Mouse (Mus musculus) MEL (cell line): ENCODE measurements around the gene Atp5s. TPM values are rescaled to one million over a fixed set of nuclear protein-coding genes. Genes with fewer than 3 reads are reported as not detected.

Experiments
- DNase-seq: peaks from one replicate; pipeline ENCODE4 v3.0.0; 2011; ENCODE audit warnings: low read depth, low spot score
- H3K27ac ChIP-seq: 2 replicates; pipeline ENCODE4 v1.5.1; 2012; ENCODE audit warnings: low read depth, mild to moderate bottlenecking, control low read depth, low read length, moderate library complexity; ENCODE audit not compliant: control insufficient read depth
- H3K27me3 ChIP-seq, 2 experiments: fragments of 150-350 bp in 1 of 2; sonication (generic) in 1 of 2; 2 replicates each; pipeline ENCODE4 v1.6.1; 2012; ENCODE audit warnings: low read length in 2 of 2, mild to moderate bottlenecking in 2 of 2, improper control_type of control experiment in 1 of 2, moderate library complexity in 1 of 2; ENCODE audit not compliant: insufficient read depth in 2 of 2, control insufficient read depth in 1 of 2
- H3K36me3 ChIP-seq, 2 experiments: 2 replicates each; pipeline ENCODE4 v1.6.1; 2012 to 2014; ENCODE audit warnings: low read length in 2 of 2, improper control_type of control experiment in 1 of 2, inconsistent platforms in 1 of 2, mild to moderate bottlenecking in 1 of 2; ENCODE audit not compliant: insufficient read depth in 2 of 2, control insufficient read depth in 1 of 2
- H3K4me1 ChIP-seq, 2 experiments: fragments of 150-350 bp in 1 of 2; sonication (generic) in 1 of 2; 2 replicates each; pipeline ENCODE4 v1.6.1; 2012; ENCODE audit warnings: low read length in 2 of 2, improper control_type of control experiment in 1 of 2, mild to moderate bottlenecking in 1 of 2; ENCODE audit not compliant: insufficient read depth in 2 of 2, control insufficient read depth in 1 of 2
- H3K4me3 ChIP-seq, 2 experiments: fragments of 150-350 bp in 1 of 2; sonication (generic) in 1 of 2; 2 replicates each; pipeline ENCODE4 v1.5.1; 2012; ENCODE audit warnings: low read depth in 2 of 2, low read length in 2 of 2, mild to moderate bottlenecking in 2 of 2, moderate library complexity in 2 of 2, control low read depth in 1 of 2, improper control_type of control experiment in 1 of 2; ENCODE audit not compliant: control insufficient read depth in 1 of 2, insufficient read depth in 1 of 2
- H3K79me2 ChIP-seq: 2 replicates; pipeline ENCODE4 v1.6.1; 2012; ENCODE audit warnings: mild to moderate bottlenecking, low read length, moderate library complexity; ENCODE audit not compliant: control insufficient read depth, poor library complexity, insufficient read depth
- H3K9ac ChIP-seq: 2 replicates; pipeline ENCODE4 v1.6.1; 2012; ENCODE audit warnings: low read depth, mild to moderate bottlenecking, control low read depth, low read length, moderate library complexity; ENCODE audit not compliant: control insufficient read depth, poor library complexity, severe bottlenecking
- H3K9me3 ChIP-seq: fragments of 150-350 bp; sonication (generic); replicated peaks from 2 replicates; pipeline ENCODE4 v1.6.1; 2012; ENCODE audit warnings: mild to moderate bottlenecking, low read length, improper control_type of control experiment, moderate library complexity; ENCODE audit not compliant: insufficient read depth
- BHLHE40 ChIP-seq: IDR thresholded peaks from 2 replicates; pipeline ENCODE4 v1.6.1; 2012; ENCODE audit warnings: low read depth, mild to moderate bottlenecking, inconsistent platforms, low read length, improper control_type of control experiment, borderline replicate concordance
- CHD1 ChIP-seq: IDR thresholded peaks from 2 replicates; pipeline ENCODE4 v1.6.1; 2012; ENCODE audit warnings: low read depth, mild to moderate bottlenecking, inconsistent platforms, low read length, improper control_type of control experiment
- CTCF ChIP-seq, 3 experiments: IDR thresholded peaks in 2 of 3; conservative IDR thresholded peaks in 1 of 3; 2 replicates each; pipeline ENCODE4 v1.5.1; 2011 to 2012; ENCODE audit warnings: low read length in 3 of 3, low read depth in 2 of 3, mild to moderate bottlenecking in 2 of 3, improper control_type of control experiment in 1 of 3, inconsistent platforms in 1 of 3, mixed read lengths in 1 of 3, moderate library complexity in 1 of 3; ENCODE audit not compliant: control insufficient read depth in 1 of 3, insufficient read depth in 1 of 3, poor library complexity in 1 of 3, severe bottlenecking in 1 of 3
- E2F4 ChIP-seq: IDR thresholded peaks from 2 replicates; pipeline ENCODE4 v1.6.1; 2011; ENCODE audit warnings: low read depth, low read length, improper control_type of control experiment, borderline replicate concordance
- ELF1 ChIP-seq: IDR thresholded peaks from 2 replicates; pipeline ENCODE4 v1.6.1; 2014; ENCODE audit warnings: low read depth, mild to moderate bottlenecking, inconsistent platforms, low read length, improper control_type of control experiment, moderate library complexity
- EP300 ChIP-seq, 2 experiments: IDR thresholded peaks; 2 replicates each; pipeline ENCODE4 v1.6.1; 2011; ENCODE audit warnings: improper control_type of control experiment in 2 of 2, low read length in 2 of 2, low read depth in 1 of 2, mild to moderate bottlenecking in 1 of 2
- GABPA ChIP-seq: IDR thresholded peaks from 2 replicates; pipeline ENCODE4 v1.6.1; 2012; ENCODE audit warnings: low read depth, mild to moderate bottlenecking, inconsistent platforms, low read length, improper control_type of control experiment, moderate library complexity
- HCFC1 ChIP-seq: IDR thresholded peaks from 2 replicates; pipeline ENCODE4 v1.6.1; 2012; ENCODE audit warnings: low read depth, mild to moderate bottlenecking, inconsistent platforms, low read length, improper control_type of control experiment, moderate library complexity
- JUND ChIP-seq: IDR thresholded peaks from 2 replicates; pipeline ENCODE4 v1.6.1; 2011; ENCODE audit warnings: low read depth, mild to moderate bottlenecking, improper control_type of control experiment, low read length
- MEF2A ChIP-seq: IDR thresholded peaks from 2 replicates; pipeline ENCODE4 v1.6.1; 2014; ENCODE audit warnings: low read depth, mild to moderate bottlenecking, inconsistent platforms, low read length, improper control_type of control experiment; ENCODE audit not compliant: poor library complexity, insufficient replicate concordance, severe bottlenecking; ENCODE audit errors: extremely low read depth
- MXI1 ChIP-seq: IDR thresholded peaks from 2 replicates; pipeline ENCODE4 v1.6.1; 2011; ENCODE audit warnings: mild to moderate bottlenecking, low read depth, low read length, improper control_type of control experiment
- MYC ChIP-seq: IDR thresholded peaks from 2 replicates; pipeline ENCODE4 v1.6.1; 2011; ENCODE audit warnings: low read depth, mild to moderate bottlenecking, low read length, improper control_type of control experiment, moderate library complexity
- NELFE ChIP-seq: IDR thresholded peaks from 2 replicates; pipeline ENCODE4 v1.6.1; 2011; ENCODE audit warnings: low read depth, low read length, improper control_type of control experiment
- NRF1 ChIP-seq: IDR thresholded peaks from 2 replicates; pipeline ENCODE4 v1.6.1; 2014; ENCODE audit warnings: low read depth, mild to moderate bottlenecking, inconsistent platforms, low read length, improper control_type of control experiment, moderate library complexity; ENCODE audit not compliant: poor library complexity, insufficient read depth, severe bottlenecking
- POLR2A ChIP-seq, 2 experiments: IDR thresholded peaks; 2 replicates each; pipeline ENCODE4 v1.6.1; 2011 to 2012; ENCODE audit warnings: low read length in 2 of 2, mild to moderate bottlenecking in 2 of 2, control low read depth in 1 of 2, improper control_type of control experiment in 1 of 2, low read depth in 1 of 2, moderate library complexity in 1 of 2; ENCODE audit not compliant: control insufficient read depth in 1 of 2, insufficient read depth in 1 of 2, poor library complexity in 1 of 2
- POLR2AphosphoS2 ChIP-seq: IDR thresholded peaks from 2 replicates; pipeline ENCODE4 v1.6.1; 2011; ENCODE audit warnings: low read length, improper control_type of control experiment
- POLR2AphosphoS5 ChIP-seq: IDR thresholded peaks from 2 replicates; pipeline ENCODE4 v1.6.1; 2012; ENCODE audit warnings: low read depth, borderline replicate concordance, mild to moderate bottlenecking, inconsistent platforms, low read length, moderate library complexity, mixed read lengths
- RAD21 ChIP-seq: IDR thresholded peaks from 2 replicates; pipeline ENCODE4 v1.6.1; 2011; ENCODE audit warnings: mild to moderate bottlenecking, low read depth, low read length, improper control_type of control experiment
- RCOR1 ChIP-seq: IDR thresholded peaks from 2 replicates; pipeline ENCODE4 v1.6.1; 2012; ENCODE audit warnings: low read depth, mild to moderate bottlenecking, inconsistent platforms, low read length, improper control_type of control experiment
- SIN3A ChIP-seq: IDR thresholded peaks from 2 replicates; pipeline ENCODE4 v1.6.1; 2012; ENCODE audit warnings: low read length, improper control_type of control experiment, inconsistent platforms
- TAL1 ChIP-seq: IDR thresholded peaks from 2 replicates; pipeline ENCODE4 v1.6.1; 2012; ENCODE audit warnings: mild to moderate bottlenecking, inconsistent platforms, low read length, moderate library complexity, mixed read lengths
- TBP ChIP-seq: IDR thresholded peaks from 2 replicates; pipeline ENCODE4 v1.8.0; 2011; ENCODE audit warnings: low read depth, low read length, improper control_type of control experiment
- TCF12 ChIP-seq: IDR thresholded peaks from 2 replicates; pipeline ENCODE4 v1.6.1; 2014; ENCODE audit warnings: low read depth, mild to moderate bottlenecking, inconsistent platforms, low read length, improper control_type of control experiment, moderate library complexity
- UBTF ChIP-seq: IDR thresholded peaks from 2 replicates; pipeline ENCODE4 v1.6.1; 2012; ENCODE audit warnings: low read depth, mild to moderate bottlenecking, inconsistent platforms, low read length, improper control_type of control experiment, moderate library complexity, borderline replicate concordance; ENCODE audit not compliant: insufficient read depth
- ZMIZ1 ChIP-seq: IDR thresholded peaks from 2 replicates; pipeline ENCODE4 v1.6.1; 2012; ENCODE audit warnings: low read depth, mild to moderate bottlenecking, inconsistent platforms, low read length, improper control_type of control experiment, moderate library complexity
- ZNF384 ChIP-seq: IDR thresholded peaks from 2 replicates; pipeline ENCODE4 v1.6.1; 2012; ENCODE audit warnings: low read depth, mild to moderate bottlenecking, inconsistent platforms, low read length, improper control_type of control experiment
- polyA plus RNA-seq, 2 experiments: library from polyadenylated mRNA; stranded (reverse) in 1 of 2; unstranded in 1 of 2; fragments of >175 nt in 1 of 2; fragments of >200 nt in 1 of 2; gene quantifications; 2 replicates each; pipeline versions ENCODE4 v1.2.1 to v1.2.4; 2012; ENCODE audit warnings: low replicate concordance in 2 of 2, low read depth in 1 of 2; ENCODE audit not compliant: insufficient read length in 2 of 2, insufficient read depth in 1 of 2, missing spikeins in 1 of 2
- total RNA-seq: library from RNA; depleted of rRNA; stranded (reverse); fragments of 300-350 nt; gene quantifications from 2 replicates; pipeline ENCODE4 v1.2.3, GENCODE M21; 2012

Gene Atp5s
- total and polyA plus RNA-seq, 3 experiments: 12.7 to 13.7 TPM; not detected in 1

DNA sequence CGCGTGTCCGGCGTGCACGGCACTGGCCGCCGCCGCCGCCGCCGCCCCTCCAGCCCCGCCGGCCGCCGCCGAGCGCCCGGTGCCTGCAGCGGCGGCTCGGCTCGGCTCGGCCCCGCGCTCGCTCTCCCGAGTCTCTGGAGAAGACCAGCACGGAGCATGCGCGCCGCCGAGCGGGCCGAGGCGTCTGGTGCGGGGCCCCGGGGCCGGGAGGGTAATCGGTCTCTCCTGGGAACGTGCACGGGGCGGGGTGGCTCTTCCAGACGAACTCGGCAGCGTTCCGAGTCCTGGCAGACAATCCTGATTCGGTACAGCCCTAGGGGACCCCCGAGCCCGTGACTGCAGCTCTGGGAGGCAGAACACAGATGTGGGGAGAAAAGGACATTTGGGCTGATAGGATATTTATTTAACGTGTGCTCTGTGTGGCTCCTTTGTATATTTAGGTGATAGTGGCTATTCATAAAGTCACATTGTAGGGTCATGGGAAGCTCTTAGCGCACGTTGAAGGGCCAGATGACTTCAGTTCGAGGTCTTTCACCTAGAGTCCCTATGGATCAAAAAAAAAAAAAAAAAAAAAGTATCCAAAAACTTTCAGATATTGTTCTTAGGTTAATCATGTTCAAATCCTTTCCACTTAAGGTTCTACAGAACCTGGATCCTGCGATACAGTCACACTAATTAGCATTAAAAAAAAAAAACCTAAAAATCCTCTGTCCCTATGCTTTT lies 42.5 kb upstream of the Atp5s start:
- TF ChIP-seq POLR2A (IDR thresholded peaks at IDR 0.05; ENCODE audit: control insufficient read depth in 1 of 2, insufficient read depth in 1 of 2, low read depth in 1 of 2, low read length in 2 of 2, poor library complexity in 1 of 2): peak; percentile 19 to 56; a peak in 1 of 4 replicates
- no peak for TF ChIP-seq JUND
- no peak for TF ChIP-seq POLR2AphosphoS2
- 0 out of 2 replicates have a peak, but pooled peaks have one; percentile 28 for TF ChIP-seq TCF12
- 0 out of 2 replicates have a peak, but pooled peaks have one; percentile 75 for TF ChIP-seq UBTF
- TF ChIP-seq TAL1: no peak
- peak; percentile 1; the same call in 1 of the 2 replicates for TF ChIP-seq TBP
- peak; percentile 31; the same call in 1 of the 2 replicates for TF ChIP-seq SIN3A
- TF ChIP-seq NELFE: peak; percentile 55; the same call in 1 of the 2 replicates
- peak; percentile 77 for TF ChIP-seq NRF1
- TF ChIP-seq MXI1: peak; percentile 18
- TF ChIP-seq BHLHE40: peak; percentile 45; the same call in 1 of the 2 replicates
- 0 out of 6 replicates have a peak, but pooled peaks of 1 of the 3 experiments have one; percentile 0 for TF ChIP-seq CTCF (IDR thresholded peaks at IDR 0.05 in 2 of 3, conservative IDR thresholded peaks at IDR 0.05 in 1 of 3; ENCODE audit: control insufficient read depth in 1 of 3, insufficient read depth in 1 of 3, low read depth in 2 of 3, low read length in 3 of 3, poor library complexity in 1 of 3, severe bottlenecking in 1 of 3)
- peaks cover 9 to 13% of the 10 kb centered on the region in 2 experiments; a peak in 2 of 4 replicates for H3K4me1 ChIP-seq
- peak; percentile 84 for DNase-seq

DNA sequence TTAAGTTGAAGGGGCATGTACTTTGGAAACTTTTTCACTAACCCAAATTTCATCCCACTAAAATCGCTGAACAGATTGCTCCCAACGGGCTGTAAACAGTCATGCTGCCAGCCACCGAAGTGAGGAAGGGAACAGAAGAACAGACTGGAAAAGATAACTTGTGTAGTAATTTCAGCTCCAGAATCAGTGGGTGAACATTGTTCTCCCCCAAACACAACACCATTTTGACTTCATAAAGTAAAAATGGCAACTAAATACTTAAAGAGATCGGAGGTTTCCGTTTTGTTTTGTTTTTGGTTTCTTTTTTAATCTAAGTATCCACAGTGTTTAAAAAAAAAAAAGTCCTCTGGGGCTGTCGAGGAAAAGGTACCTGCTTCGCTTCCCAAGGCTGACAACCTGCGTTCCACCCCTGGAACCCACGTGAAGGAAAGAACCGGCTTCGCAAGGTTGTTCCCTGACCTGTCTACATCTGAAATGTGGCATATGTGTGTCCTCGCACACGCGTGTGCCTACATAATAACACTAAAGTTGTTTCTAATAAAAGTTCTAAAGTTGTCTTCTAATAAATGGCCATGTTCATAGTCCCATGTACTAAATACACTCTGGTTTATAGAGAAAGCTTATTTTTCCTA lies 41.8 kb upstream of the Atp5s start:
- Histone ChIP-seq H3K9ac (peak overlapping the region; percentile 99), H3K27me3 (no peaks in the 10 kb centered on the region), H3K79me2 (peaks cover 36% of the 10 kb centered on the region), H3K27ac (peak overlapping the region; percentile 71), H3K4me3 (peak overlapping the region; percentile 72 to 91), H3K4me1 (peaks cover 9 to 13% of the 10 kb centered on the region in 2 experiments; a peak in 2 of 4 replicates), H3K36me3 (peaks cover 0 to 12% of the 10 kb centered on the region in 2 experiments; a peak in 2 of 4 replicates), H3K9me3 (no peaks in the 10 kb centered on the region)
- peak; percentile 67 for DNase-seq
- TF ChIP-seq TBP (no peak), EP300 (IDR thresholded peaks at IDR 0.05; ENCODE audit: low read depth in 1 of 2, low read length in 2 of 2) (peak in 1 of 2 experiments; percentile 25; a peak in 3 of 4 replicates), MYC (peak; percentile 34; the same call in 1 of the 2 replicates), POLR2AphosphoS2 (no peak), CHD1 (peak; percentile 51; the same call in 1 of the 2 replicates), MXI1 (peak; percentile 79), RAD21 (no peak), E2F4 (no peak), ELF1 (0 out of 2 replicates have a peak, but pooled peaks have one; percentile 32), MEF2A (no peak), HCFC1 (peak; percentile 39; the same call in 1 of the 2 replicates), TCF12 (no peak), CTCF (IDR thresholded peaks at IDR 0.05 in 2 of 3, conservative IDR thresholded peaks at IDR 0.05 in 1 of 3; ENCODE audit: control insufficient read depth in 1 of 3, insufficient read depth in 1 of 3, low read depth in 2 of 3, low read length in 3 of 3, poor library complexity in 1 of 3, severe bottlenecking in 1 of 3) (no peak), NRF1 (no peak), POLR2AphosphoS5 (no peak), ZNF384 (peak; percentile 74), GABPA (no peak), RCOR1 (0 out of 2 replicates have a peak, but pooled peaks have one; percentile 27), ZMIZ1 (no peak)

More for the DNA sequence above, 42.5 kb upstream of the Atp5s start:
- Histone ChIP-seq H3K36me3 (peaks cover 0 to 12% of the 10 kb centered on the region in 2 experiments; a peak in 2 of 4 replicates), H3K9ac (peak overlapping the region; percentile 99), H3K9me3 (no peaks in the 10 kb centered on the region), H3K79me2 (peaks cover 39% of the 10 kb centered on the region), H3K27me3 (no peaks in the 10 kb centered on the region), H3K4me3 (peak overlapping the region; percentile 72 to 91), H3K27ac (peak overlapping the region; percentile 77)
